Mouse (Mus musculus) hindbrain, embryonic 12.5 days (tissue): Measurements from ENCODE around the gene Gm20388. TPM values are rescaled to one million over a fixed set of nuclear protein-coding genes. Genes with fewer than 3 reads are reported as not detected.

Experiments used
- ATAC-seq: fragments of 200-750 bp; cut with Nextera tagmentation; 2 replicates; pipeline ENCODE4 v1.8.0; 2017; ENCODE audit warnings: moderate TSS enrichment; ENCODE audit not compliant: low FRiP score
- H3K27ac ChIP-seq: fragments of 300-500 bp; sonication (generic); 2 replicates; pipeline ENCODE4 v1.5.1; 2016; ENCODE audit warnings: mild to moderate bottlenecking
- H3K27me3 ChIP-seq: fragments of 300-500 bp; sonication (generic); 2 replicates; pipeline ENCODE4 v1.6.1; 2016; ENCODE audit warnings: mild to moderate bottlenecking
- H3K36me3 ChIP-seq: fragments of 300-500 bp; sonication (generic); 2 replicates; pipeline ENCODE4 v1.6.1; 2016; ENCODE audit warnings: mild to moderate bottlenecking
- H3K4me1 ChIP-seq: fragments of 300-500 bp; sonication (generic); 2 replicates; pipeline ENCODE4 v1.6.1; 2016
- H3K4me2 ChIP-seq: fragments of 300-500 bp; sonication (generic); replicated peaks from 2 replicates; pipeline ENCODE4 v1.6.1; 2016; ENCODE audit warnings: mild to moderate bottlenecking
- H3K4me3 ChIP-seq: fragments of 300-500 bp; sonication (generic); 2 replicates; pipeline ENCODE4 v1.5.1; 2016; ENCODE audit warnings: mild to moderate bottlenecking
- H3K9ac ChIP-seq: fragments of 300-500 bp; sonication (generic); 2 replicates; pipeline ENCODE4 v1.6.1; 2016; ENCODE audit warnings: mild to moderate bottlenecking, moderate library complexity
- H3K9me3 ChIP-seq: fragments of 300-500 bp; sonication (generic); replicated peaks from 2 replicates; pipeline ENCODE4 v1.6.1; 2016; ENCODE audit warnings: mild to moderate bottlenecking
- WGBS: fragments of 180-500 bp; shearing (Covaris S2); methylation state at CpG from one replicate; pipeline ENCODE4 v1.1.7; 2016; 5-methylcytosine and 5-hydroxymethylcytosine counted together
- polyA plus RNA-seq: library from polyadenylated mRNA; unstranded; fragments of >200 nt; fragmentation: Nextera tagmentation; extraction: Ambion mirVana; gene quantifications from 2 replicates; pipeline ENCODE4 v1.2.1, GENCODE M21; 2016

The Gm20388 gene
- polyA plus RNA-seq, 1 experiment from 2014 or later = not detected

DNA sequence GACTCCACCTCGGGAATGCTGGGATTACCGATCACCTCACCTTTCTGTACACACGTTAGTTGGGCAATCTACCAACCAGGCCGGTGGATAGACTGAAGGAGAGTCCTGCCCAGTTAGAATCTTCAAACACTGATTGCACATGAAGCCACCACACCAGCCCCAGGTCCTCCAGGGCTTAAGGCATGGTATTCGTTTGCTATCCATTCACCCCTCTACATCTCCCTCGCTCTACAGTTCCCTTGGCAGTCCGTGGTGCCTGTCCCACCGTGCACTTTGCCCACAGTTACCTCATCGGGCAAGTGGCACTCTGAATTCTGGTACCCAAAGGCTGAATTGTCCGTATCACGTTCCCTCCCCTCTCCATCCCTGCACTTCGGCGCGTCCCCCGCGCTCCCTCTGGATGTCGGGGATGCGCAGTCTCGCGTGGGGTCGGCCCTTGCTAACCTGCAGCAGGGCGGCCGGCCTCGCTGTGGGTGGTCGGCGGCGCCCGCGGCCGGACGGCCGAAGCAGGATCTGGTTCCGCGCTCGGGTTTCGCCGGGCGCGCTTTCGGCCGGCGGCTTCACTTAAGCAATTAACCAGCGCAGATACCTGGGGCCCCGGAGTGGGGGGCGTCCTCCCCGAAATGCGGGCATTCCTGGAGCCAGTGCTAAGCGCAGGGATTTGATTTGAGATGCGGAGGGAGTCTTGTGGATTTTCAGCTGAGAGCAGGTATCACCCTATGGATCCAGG is 1169.9 kb downstream of the Gm20388 start:
- no peak for ATAC-seq

DNA sequence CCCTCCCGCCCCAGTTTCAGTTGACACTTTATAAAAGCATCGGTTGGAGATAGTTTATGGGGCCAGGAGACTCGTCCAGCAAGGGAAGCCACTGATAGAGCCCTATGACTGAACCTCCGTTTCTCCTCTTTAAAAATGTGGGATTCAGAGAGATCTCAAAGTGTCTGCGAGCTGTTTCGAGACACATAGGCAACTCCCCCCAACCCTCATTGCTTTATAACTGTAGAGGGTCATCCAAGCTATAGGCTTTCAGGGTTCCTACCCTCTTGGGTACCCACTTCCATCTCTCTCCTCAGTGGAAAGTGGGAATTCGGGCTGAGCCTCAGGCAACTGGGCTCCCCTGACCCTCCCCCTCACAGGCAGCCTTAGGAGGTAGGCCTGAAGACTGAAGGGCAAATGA is 1170.8 kb downstream of the Gm20388 start:
- 2% methylated on average over 7 of the region's 7 CpGs for WGBS
- no peaks in the 10 kb centered on the region for H3K9me3 ChIP-seq
- no peaks in the 10 kb centered on the region for H3K36me3 ChIP-seq
- no peak overlapping the region for H3K4me2 ChIP-seq
- H3K4me1 ChIP-seq = peaks cover 27% of the 10 kb centered on the region
- no peak overlapping the region for H3K4me3 ChIP-seq
- no peak for ATAC-seq
- peaks cover 99% of the 10 kb centered on the region for H3K27me3 ChIP-seq
- H3K27ac ChIP-seq = no peak overlapping the region
- H3K9ac ChIP-seq = no peak overlapping the region

More for the DNA sequence above, 1169.9 kb downstream of the Gm20388 start:
- Histone ChIP-seq H3K4me3 (no peak overlapping the region), H3K9ac (no peak overlapping the region), H3K27me3 (peaks cover 99% of the 10 kb centered on the region), H3K36me3 (no peaks in the 10 kb centered on the region), H3K4me1 (peaks cover 27% of the 10 kb centered on the region), H3K4me2 (no peak overlapping the region), H3K9me3 (peaks cover 3% of the 10 kb centered on the region; the same call in 1 of the 2 replicates), H3K27ac (no peak overlapping the region)
- WGBS = under 1% methylated on average over 49 of the region's 49 CpGs

DNA sequence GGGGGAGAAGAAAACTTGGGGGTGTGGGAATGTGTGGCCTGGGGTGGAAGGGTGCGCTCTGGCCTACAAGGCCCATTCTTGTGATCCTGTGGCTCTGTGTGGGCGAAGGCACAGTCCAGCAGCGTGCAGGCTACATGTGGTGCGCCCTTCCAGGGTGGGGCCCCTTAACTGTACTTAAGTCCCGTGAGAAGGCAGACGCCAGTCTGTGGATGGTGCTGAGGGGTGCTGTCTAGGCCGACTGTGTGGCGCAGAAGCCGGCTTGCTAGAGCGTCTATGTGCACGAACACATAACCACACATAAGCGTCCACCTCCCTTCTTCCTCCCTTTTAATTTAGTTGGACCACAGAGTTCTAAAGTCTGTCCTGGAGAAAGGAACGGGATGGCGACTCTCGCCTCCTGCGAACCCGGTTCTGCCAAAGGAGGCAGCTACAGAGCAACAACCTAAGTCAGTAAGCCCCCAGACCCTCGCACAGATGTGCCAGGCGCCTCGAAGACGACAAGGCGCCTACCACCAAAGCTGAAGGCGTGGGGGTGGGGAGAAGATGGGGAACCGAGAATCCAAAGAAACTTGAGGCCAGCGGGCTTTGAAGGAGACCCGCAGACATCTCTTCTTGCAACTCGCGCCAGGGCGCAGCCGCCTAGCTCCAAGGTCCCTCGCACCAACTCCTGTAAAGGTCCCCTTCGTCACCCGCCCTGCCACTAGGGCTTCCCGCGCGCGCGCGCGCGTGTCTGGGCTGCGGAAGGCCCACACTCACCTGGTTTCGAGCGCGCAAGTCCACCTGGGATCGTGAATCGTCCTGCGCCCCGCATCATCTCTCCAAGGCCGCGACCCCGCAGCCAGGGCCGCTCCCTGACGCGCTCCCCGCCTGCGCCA is 1171.8 kb downstream of the Gm20388 start:
- H3K4me2 ChIP-seq = peak overlapping the region; percentile 82
- H3K9me3 ChIP-seq = no peaks in the 10 kb centered on the region
- under 1% methylated on average over 54 of the region's 57 CpGs for WGBS
- no peaks in the 10 kb centered on the region for H3K36me3 ChIP-seq
- peak overlapping the region; percentile 43 for H3K4me3 ChIP-seq
- peaks cover 99% of the 10 kb centered on the region for H3K27me3 ChIP-seq
- H3K27ac ChIP-seq = no peak overlapping the region
- no peak for ATAC-seq
- H3K4me1 ChIP-seq = peaks cover 27% of the 10 kb centered on the region
- no peak overlapping the region for H3K9ac ChIP-seq

DNA sequence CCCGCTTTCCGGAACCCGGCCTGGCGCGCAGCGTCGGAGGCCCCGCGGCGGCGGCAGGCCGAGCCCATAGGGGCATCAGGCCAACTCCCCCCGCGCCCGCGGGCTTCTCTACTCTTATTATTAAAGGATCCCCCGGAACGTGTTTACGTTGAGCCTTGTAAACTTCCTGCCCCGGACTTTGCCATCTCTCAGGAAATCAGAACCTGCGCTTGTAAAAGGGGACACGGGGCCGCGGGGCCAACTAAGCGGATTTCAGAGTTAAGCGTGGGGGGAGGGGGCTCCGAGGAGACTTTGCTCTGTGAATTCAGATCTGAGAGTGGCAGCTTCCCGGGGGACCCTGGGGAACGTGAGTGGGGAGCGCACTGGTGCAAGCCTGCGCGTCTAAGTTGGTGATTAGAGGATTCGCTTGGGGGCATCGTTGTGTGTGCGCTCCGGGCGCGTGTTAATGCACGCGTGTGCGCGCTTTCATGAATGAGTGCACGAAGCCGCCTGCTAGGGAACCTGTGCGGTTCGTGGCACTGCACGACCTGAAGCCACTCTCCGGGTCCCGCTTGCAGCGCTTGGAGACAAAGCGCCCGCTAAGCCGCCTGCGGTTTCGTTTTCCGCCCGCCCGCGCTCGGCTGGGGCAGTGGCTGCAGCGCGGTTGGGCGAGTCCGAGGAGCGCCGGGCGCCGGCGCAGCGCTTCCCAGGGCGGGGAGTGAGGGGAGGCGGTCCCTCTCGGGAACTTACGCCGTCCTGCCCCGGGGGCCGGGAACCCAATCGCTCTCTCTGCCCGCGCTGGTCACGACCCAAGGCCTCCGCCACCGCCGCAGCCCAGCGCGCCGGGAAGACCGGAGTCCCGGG is 1172.7 kb downstream of the Gm20388 start:
- no peak for ATAC-seq
- Histone ChIP-seq H3K27ac (no peak overlapping the region), H3K4me1 (peaks cover 27% of the 10 kb centered on the region), H3K4me3 (peak overlapping the region; percentile 43), H3K9me3 (no peaks in the 10 kb centered on the region), H3K27me3 (peaks cover 98% of the 10 kb centered on the region), H3K36me3 (no peaks in the 10 kb centered on the region), H3K9ac (no peak overlapping the region), H3K4me2 (peak overlapping the region; percentile 82)
- under 1% methylated on average over 89 of the region's 89 CpGs for WGBS

DNA sequence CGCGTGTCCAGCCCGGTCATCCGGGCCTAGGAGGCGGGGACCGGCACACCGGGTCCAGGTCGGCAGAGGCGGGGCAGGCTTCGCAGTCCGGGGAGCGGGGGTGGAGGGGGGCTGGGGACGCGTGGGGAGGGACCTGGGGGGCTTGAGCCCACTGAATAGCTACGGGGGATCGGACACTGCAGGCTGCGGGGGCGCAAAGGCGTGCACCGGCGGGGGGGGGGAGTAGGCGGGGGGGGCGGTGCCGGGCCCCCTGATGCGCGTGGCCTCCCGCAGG is 1173.2 kb downstream of the Gm20388 start:
- Histone ChIP-seq H3K4me2 (peak overlapping the region; percentile 82), H3K4me3 (peak overlapping the region; percentile 43), H3K27me3 (peaks cover 99% of the 10 kb centered on the region), H3K9ac (no peak overlapping the region), H3K27ac (no peak overlapping the region), H3K9me3 (no peaks in the 10 kb centered on the region), H3K4me1 (peaks cover 27% of the 10 kb centered on the region), H3K36me3 (no peaks in the 10 kb centered on the region)
- WGBS = 0% methylated on average over 13 of the region's 27 CpGs
- ATAC-seq = no peak

DNA sequence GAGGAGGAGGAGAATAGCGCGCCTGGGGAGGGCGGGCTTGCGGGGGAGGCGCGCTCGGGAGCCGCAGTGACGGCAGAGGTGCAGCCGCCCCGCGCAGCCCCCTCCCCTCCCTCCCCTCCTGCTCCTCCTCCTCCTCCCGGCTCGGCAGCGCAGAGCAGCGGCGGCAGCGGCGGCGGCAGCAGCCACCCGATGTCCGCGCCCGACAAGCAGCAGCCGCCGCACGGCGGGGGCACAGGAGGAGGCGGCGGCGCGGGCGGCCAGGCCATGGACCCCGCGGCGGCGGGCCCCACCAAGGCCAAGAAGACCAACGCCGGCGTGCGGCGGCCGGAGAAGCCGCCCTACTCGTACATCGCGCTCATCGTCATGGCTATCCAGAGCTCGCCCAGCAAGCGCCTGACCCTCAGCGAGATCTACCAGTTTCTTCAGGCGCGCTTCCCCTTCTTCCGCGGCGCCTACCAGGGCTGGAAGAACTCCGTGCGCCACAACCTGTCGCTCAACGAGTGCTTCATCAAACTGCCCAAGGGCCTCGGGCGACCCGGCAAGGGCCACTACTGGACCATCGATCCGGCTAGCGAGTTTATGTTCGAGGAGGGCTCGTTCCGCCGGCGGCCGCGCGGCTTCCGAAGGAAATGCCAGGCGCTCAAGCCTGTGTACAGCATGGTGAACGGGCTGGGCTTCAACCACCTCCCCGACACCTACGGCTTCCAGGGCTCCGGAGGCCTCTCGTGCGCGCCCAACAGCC is 1173.7 kb downstream of the Gm20388 start, which contains the start of gene Foxf1:
Foxf1 (plus strand) TSS at position 177 of the 742 bp plus-strand sequence.
- ATAC-seq = 0 out of 2 replicates have a peak, but pooled peaks have one; percentile 32
- peak within 1 kb of the TSS; percentile 43 for H3K4me3 ChIP-seq
- H3K4me2 ChIP-seq = peak within 1 kb of the TSS; percentile 82
- under 1% methylated on average over 64 of the region's 83 CpGs for WGBS
- no peaks in the 10 kb centered on the region for H3K9me3 ChIP-seq
- peaks cover 99% of the 10 kb centered on the region for H3K27me3 ChIP-seq
- H3K9ac ChIP-seq = peak within 1 kb of the TSS; percentile 50
- H3K4me1 ChIP-seq = peaks cover 27% of the 10 kb centered on the region
- H3K27ac ChIP-seq = no peak within 1 kb of the TSS
- no peaks in the 10 kb centered on the region for H3K36me3 ChIP-seq

DNA sequence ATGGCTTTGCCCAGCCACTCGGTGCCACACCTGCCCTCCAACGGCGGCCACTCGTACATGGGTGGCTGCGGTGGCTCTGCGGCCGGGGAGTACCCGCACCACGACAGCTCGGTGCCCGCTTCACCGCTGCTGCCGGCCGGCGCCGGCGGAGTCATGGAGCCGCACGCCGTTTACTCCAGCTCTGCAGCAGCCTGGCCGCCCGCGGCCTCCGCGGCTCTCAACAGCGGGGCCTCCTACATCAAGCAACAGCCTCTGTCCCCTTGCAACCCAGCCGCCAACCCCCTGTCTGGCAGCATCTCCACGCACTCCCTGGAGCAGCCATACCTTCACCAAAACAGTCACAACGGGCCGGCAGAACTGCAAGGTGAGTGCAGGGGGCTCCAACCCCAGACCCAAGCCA is 1174.4 kb downstream of the Gm20388 start:
- H3K27ac ChIP-seq = no peak overlapping the region
- H3K9ac ChIP-seq = peak overlapping the region; percentile 23; the same call in 1 of the 2 replicates
- H3K27me3 ChIP-seq = peaks cover 99% of the 10 kb centered on the region
- WGBS = 2% methylated on average over 30 of the region's 30 CpGs
- H3K4me1 ChIP-seq = peaks cover 27% of the 10 kb centered on the region
- H3K4me2 ChIP-seq = peak overlapping the region; percentile 82
- no peaks in the 10 kb centered on the region for H3K9me3 ChIP-seq
- no peak for ATAC-seq
- H3K36me3 ChIP-seq = no peaks in the 10 kb centered on the region
- peak overlapping the region; percentile 43 for H3K4me3 ChIP-seq

DNA sequence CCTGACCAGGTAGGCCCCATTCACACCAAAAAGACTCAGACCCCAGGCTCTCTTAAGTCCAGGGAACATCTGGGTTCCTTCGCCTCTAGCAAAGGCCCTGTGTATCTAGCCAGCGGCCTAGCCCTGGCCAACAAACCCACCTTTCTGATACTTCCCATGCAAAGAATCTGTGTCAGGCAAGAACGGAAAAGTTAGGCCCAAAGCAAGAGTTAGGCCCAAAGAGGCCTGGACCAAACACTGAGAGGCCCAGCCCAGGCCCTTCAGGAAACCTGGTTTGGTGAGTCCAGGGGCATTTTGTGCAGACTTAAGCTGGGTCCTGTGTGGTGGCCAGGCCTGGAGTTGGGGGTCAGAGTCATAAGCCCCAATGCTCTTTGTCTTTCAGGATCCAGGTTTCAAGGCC is 1174.9 kb downstream of the Gm20388 start:
- ATAC-seq = no peak
- Histone ChIP-seq H3K36me3 (no peaks in the 10 kb centered on the region), H3K4me3 (no peak overlapping the region), H3K27ac (no peak overlapping the region), H3K9me3 (no peaks in the 10 kb centered on the region), H3K9ac (no peak overlapping the region), H3K27me3 (peaks cover 99% of the 10 kb centered on the region), H3K4me1 (peaks cover 27% of the 10 kb centered on the region), H3K4me2 (0 out of 2 replicates have a peak overlapping the region, but pooled peaks have one; percentile 82)
- WGBS = 19% methylated on average over 3 of the region's 3 CpGs

DNA sequence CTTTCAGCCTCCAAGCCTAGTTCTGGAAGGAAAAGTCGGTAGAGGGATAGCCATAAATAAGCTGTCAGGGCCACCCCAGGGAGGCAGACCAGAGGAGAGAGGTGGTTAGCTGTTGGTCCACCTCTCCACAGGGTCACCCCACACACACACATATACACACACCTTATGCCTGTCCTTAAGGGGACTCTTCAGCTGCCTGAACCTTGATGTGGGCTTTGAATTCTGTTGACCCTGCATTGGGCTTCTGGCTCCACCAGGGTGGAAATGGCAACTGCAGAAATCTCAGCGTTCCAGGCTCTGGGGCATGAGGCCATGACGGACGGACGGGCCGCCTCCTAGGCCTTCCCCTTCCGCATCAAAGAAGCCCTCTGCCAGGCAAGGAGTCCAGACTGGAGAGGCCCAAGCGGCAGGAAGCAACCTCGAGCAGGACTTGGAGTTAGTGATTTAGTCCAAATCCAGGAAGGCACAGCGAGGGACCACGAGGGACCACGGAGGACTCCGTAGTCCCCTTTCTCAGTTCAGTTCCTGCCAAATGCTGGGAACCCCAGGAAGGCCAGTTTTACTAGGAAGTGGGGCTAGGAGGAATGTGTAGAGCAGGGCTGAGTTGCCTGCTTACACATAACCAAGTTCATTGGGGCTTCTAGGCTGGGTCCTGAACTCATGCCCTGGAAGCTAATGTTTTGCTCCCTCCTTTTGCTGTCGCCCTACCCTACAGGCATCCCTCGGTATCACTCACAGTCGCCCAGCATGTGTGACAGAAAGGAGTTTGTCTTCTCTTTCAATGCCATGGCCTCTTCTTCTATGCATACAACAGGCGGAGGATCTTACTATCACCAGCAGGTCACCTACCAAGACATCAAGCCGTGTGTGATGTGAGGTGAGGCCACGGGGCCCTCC is 1175.6 kb downstream of the Gm20388 start:
- Histone ChIP-seq H3K27me3 (peaks cover 99% of the 10 kb centered on the region), H3K9me3 (no peaks in the 10 kb centered on the region), H3K4me2 (no peak overlapping the region), H3K9ac (no peak overlapping the region), H3K4me1 (peaks cover 27% of the 10 kb centered on the region), H3K27ac (no peak overlapping the region), H3K36me3 (no peaks in the 10 kb centered on the region), H3K4me3 (no peak overlapping the region)
- 6% methylated on average over 19 of the region's 19 CpGs for WGBS
- ATAC-seq = no peak

DNA sequence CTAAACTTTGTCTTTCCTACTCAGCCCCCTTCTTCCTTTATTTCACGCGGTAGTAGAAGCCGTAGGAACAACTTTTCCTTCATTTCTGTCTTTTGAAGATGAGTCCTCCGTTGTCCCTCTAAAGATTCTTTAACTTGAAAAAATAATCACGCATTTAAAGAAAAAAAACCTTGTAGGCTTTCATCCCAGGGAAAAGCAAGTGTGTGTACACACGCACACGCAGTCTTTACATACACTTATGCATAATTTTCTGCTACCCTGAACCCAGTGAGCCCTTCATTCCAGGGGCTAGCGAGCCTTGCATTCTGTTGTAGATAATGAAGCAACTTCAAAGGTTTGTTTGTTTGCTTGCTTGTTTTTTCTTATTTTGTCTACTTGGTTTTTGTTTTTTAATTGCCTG is 1177.6 kb downstream of the Gm20388 start:
- Histone ChIP-seq H3K27me3 (peaks cover 99% of the 10 kb centered on the region), H3K4me2 (no peak overlapping the region), H3K9ac (no peak overlapping the region), H3K4me3 (no peak overlapping the region), H3K36me3 (no peaks in the 10 kb centered on the region), H3K4me1 (peaks cover 19% of the 10 kb centered on the region), H3K27ac (no peak overlapping the region), H3K9me3 (no peaks in the 10 kb centered on the region)
- WGBS = 3% methylated on average over 8 of the region's 8 CpGs
- no peak for ATAC-seq
